Mouse (Mus musculus) neural tube, embryonic 12.5 days (tissue): ENCODE data around the gene Apoc1. TPM values are rescaled to one million over a fixed set of nuclear protein-coding genes. Genes with fewer than 3 reads are reported as not detected.

Experiments
- ATAC-seq: fragments of 200-750 bp; cut with Nextera tagmentation; 2 replicates; pipeline ENCODE4 v1.8.0; 2017; ENCODE audit warnings: low read depth, mild to moderate bottlenecking, moderate TSS enrichment, moderate library complexity; ENCODE audit not compliant: low FRiP score
- H3K27ac ChIP-seq: fragments of 300-500 bp; sonication (generic); 2 replicates; pipeline ENCODE4 v1.5.1; 2016
- H3K27me3 ChIP-seq: fragments of 300-500 bp; sonication (generic); replicated peaks from 2 replicates; pipeline ENCODE4 v1.6.1; 2016; ENCODE audit warnings: mild to moderate bottlenecking
- H3K36me3 ChIP-seq: fragments of 300-500 bp; sonication (generic); 2 replicates; pipeline ENCODE4 v1.6.1; 2016; ENCODE audit warnings: mild to moderate bottlenecking
- H3K4me1 ChIP-seq: fragments of 300-500 bp; sonication (generic); 2 replicates; pipeline ENCODE4 v1.6.1; 2016
- H3K4me2 ChIP-seq: fragments of 300-500 bp; sonication (generic); replicated peaks from 2 replicates; pipeline ENCODE4 v1.6.1; 2016; ENCODE audit warnings: mild to moderate bottlenecking
- H3K4me3 ChIP-seq: fragments of 300-500 bp; sonication (generic); 2 replicates; pipeline ENCODE4 v1.5.1; 2016
- H3K9ac ChIP-seq: fragments of 300-500 bp; sonication (generic); 2 replicates; pipeline ENCODE4 v1.6.1; 2016; ENCODE audit warnings: mild to moderate bottlenecking
- H3K9me3 ChIP-seq: fragments of 300-500 bp; sonication (generic); 2 replicates; pipeline ENCODE4 v1.6.1; 2016; ENCODE audit warnings: mild to moderate bottlenecking
- WGBS: fragments of 180-500 bp; shearing (Covaris S2); methylation state at CpG from one replicate; pipeline ENCODE4 v1.1.7; 2016; 5-methylcytosine and 5-hydroxymethylcytosine counted together
- polyA plus RNA-seq: library from polyadenylated mRNA; unstranded; fragments of >200 nt; fragmentation: Nextera tagmentation; extraction: Ambion mirVana; gene quantifications from 2 replicates; pipeline ENCODE4 v1.2.1, GENCODE M21; 2016

The Apoc1 gene
- polyA plus RNA-seq, 1 experiment from 2014 or later, result 4.9 TPM

GRCm38 (mm10) chr7:19676662-19677061, 15.8 kb downstream of the Apoc1 start:
- H3K27me3 ChIP-seq, result no peaks in the 10 kb centered on the region
- H3K27ac ChIP-seq, result no peak overlapping the region
- no peak overlapping the region for H3K9ac ChIP-seq
- no peak overlapping the region for H3K4me2 ChIP-seq
- no peaks in the 10 kb centered on the region for H3K36me3 ChIP-seq
- no peaks in the 10 kb centered on the region for H3K9me3 ChIP-seq
- H3K4me3 ChIP-seq, result no peak overlapping the region
- WGBS, result 62% methylated on average over 1 of the region's 1 CpGs
- H3K4me1 ChIP-seq, result no peaks in the 10 kb centered on the region
- no peak for ATAC-seq

GRCm38 (mm10) chr7:19675824-19676223, 16.6 kb downstream of the Apoc1 start:
- Histone ChIP-seq H3K27me3 (no peaks in the 10 kb centered on the region), H3K9ac (no peak overlapping the region), H3K4me3 (no peak overlapping the region), H3K4me2 (no peak overlapping the region), H3K27ac (no peak overlapping the region), H3K9me3 (no peaks in the 10 kb centered on the region), H3K4me1 (no peaks in the 10 kb centered on the region), H3K36me3 (no peaks in the 10 kb centered on the region)
- WGBS, result 82% methylated on average over 10 of the region's 10 CpGs
- no peak for ATAC-seq

GRCm38 (mm10) chr7:19673083-19673699, 19.3 kb downstream of the Apoc1 start:
- Histone ChIP-seq H3K4me3 (no peak overlapping the region), H3K27me3 (no peaks in the 10 kb centered on the region), H3K9ac (no peak overlapping the region), H3K9me3 (no peaks in the 10 kb centered on the region), H3K27ac (no peak overlapping the region), H3K36me3 (no peaks in the 10 kb centered on the region), H3K4me1 (peaks cover 4% of the 10 kb centered on the region; the same call in 1 of the 2 replicates), H3K4me2 (no peak overlapping the region)
- ATAC-seq, result no peak
- WGBS, result 75% methylated on average over 14 of the region's 14 CpGs

GRCm38 (mm10) chr7:19671511-19671910, 20.9 kb downstream of the Apoc1 start:
- Histone ChIP-seq H3K27ac (no peak overlapping the region), H3K27me3 (no peaks in the 10 kb centered on the region), H3K9ac (no peak overlapping the region), H3K36me3 (no peaks in the 10 kb centered on the region), H3K4me3 (no peak overlapping the region), H3K4me2 (no peak overlapping the region), H3K4me1 (peaks cover 4% of the 10 kb centered on the region; the same call in 1 of the 2 replicates), H3K9me3 (no peaks in the 10 kb centered on the region)
- 76% methylated on average over 10 of the region's 10 CpGs for WGBS
- ATAC-seq, result no peak

- peak; percentile 59; the same call in 1 of the 2 replicates for ATAC-seq
- Histone ChIP-seq H3K4me3 (no peak overlapping the region), H3K4me1 (peaks cover 8% of the 10 kb centered on the region), H3K27ac (no peak overlapping the region), H3K9me3 (no peaks in the 10 kb centered on the region), H3K36me3 (no peaks in the 10 kb centered on the region), H3K9ac (0 out of 2 replicates have a peak overlapping the region, but pooled peaks have one; percentile 13), H3K4me2 (peak overlapping the region; percentile 37), H3K27me3 (no peaks in the 10 kb centered on the region)
- WGBS, result 8% methylated on average over 10 of the region's 10 CpGs
Observed at GRCm38 (mm10) chr7:19668947-19669721, 23.3 kb downstream of the Apoc1 start.

GRCm38 (mm10) chr7:19667434-19667833, 25.0 kb downstream of the Apoc1 start:
- no peak overlapping the region for H3K9ac ChIP-seq
- peaks cover 23% of the 10 kb centered on the region for H3K4me1 ChIP-seq
- no peak overlapping the region for H3K27ac ChIP-seq
- no peak overlapping the region for H3K4me3 ChIP-seq
- no peaks in the 10 kb centered on the region for H3K36me3 ChIP-seq
- ATAC-seq, result no peak
- H3K27me3 ChIP-seq, result no peaks in the 10 kb centered on the region
- no peaks in the 10 kb centered on the region for H3K9me3 ChIP-seq
- no peak overlapping the region for H3K4me2 ChIP-seq
- WGBS, result 84% methylated on average over 2 of the region's 2 CpGs

GRCm38 (mm10) chr7:19666750-19667149, 25.7 kb downstream of the Apoc1 start:
- WGBS, result 69% methylated on average over 3 of the region's 3 CpGs
- Histone ChIP-seq H3K27ac (no peak overlapping the region), H3K27me3 (no peaks in the 10 kb centered on the region), H3K4me2 (no peak overlapping the region), H3K4me1 (peaks cover 23% of the 10 kb centered on the region), H3K4me3 (no peak overlapping the region), H3K36me3 (0 out of 2 replicates have a peak, but pooled peaks cover 4% of the 10 kb centered on the region), H3K9me3 (no peaks in the 10 kb centered on the region), H3K9ac (no peak overlapping the region)
- no peak for ATAC-seq

GRCm38 (mm10) chr7:19664955-19665841, 27.3 kb downstream of the Apoc1 start, which contains the start of gene Clptm1:
Clptm1 (minus strand) TSS chr7:19665033.
- Histone ChIP-seq H3K9ac (peak within 1 kb of the TSS; percentile 94), H3K36me3 (0 out of 2 replicates have a peak, but pooled peaks cover 6% of the 10 kb centered on the region), H3K4me1 (peaks cover 23% of the 10 kb centered on the region), H3K27me3 (no peaks in the 10 kb centered on the region), H3K4me3 (peak within 1 kb of the TSS; percentile 95), H3K9me3 (no peaks in the 10 kb centered on the region), H3K27ac (peak within 1 kb of the TSS; percentile 58), H3K4me2 (peak within 1 kb of the TSS; percentile 71)
- under 1% methylated on average over 63 of the region's 63 CpGs for WGBS
- ATAC-seq, result peak; percentile 88

GRCm38 (mm10) chr7:19664455-19664954, 28.0 kb downstream of the Apoc1 start:
- Histone ChIP-seq H3K36me3 (peaks cover 8% of the 10 kb centered on the region), H3K4me3 (peak overlapping the region; percentile 95), H3K4me1 (peaks cover 23% of the 10 kb centered on the region), H3K27me3 (no peaks in the 10 kb centered on the region), H3K27ac (0 out of 2 replicates have a peak overlapping the region, but pooled peaks have one; percentile 23), H3K9ac (peak overlapping the region; percentile 94), H3K9me3 (no peaks in the 10 kb centered on the region), H3K4me2 (peak overlapping the region; percentile 71)
- WGBS, result under 1% methylated on average over 37 of the region's 37 CpGs
- peak; percentile 55 for ATAC-seq

- no peak for ATAC-seq
- H3K4me1 ChIP-seq, result peaks cover 20% of the 10 kb centered on the region
- H3K27me3 ChIP-seq, result no peaks in the 10 kb centered on the region
- peaks cover 8% of the 10 kb centered on the region for H3K36me3 ChIP-seq
- H3K4me2 ChIP-seq, result peak overlapping the region; percentile 71
- peak overlapping the region; percentile 95 for H3K4me3 ChIP-seq
- no peak overlapping the region for H3K27ac ChIP-seq
- peak overlapping the region; percentile 94 for H3K9ac ChIP-seq
- WGBS, result 15% methylated on average over 8 of the region's 8 CpGs
- no peaks in the 10 kb centered on the region for H3K9me3 ChIP-seq
Observed at GRCm38 (mm10) chr7:19663940-19664339, 28.5 kb downstream of the Apoc1 start.

GRCm38 (mm10) chr7:19652614-19653013, 39.8 kb downstream of the Apoc1 start:
- Histone ChIP-seq H3K27ac (no peak overlapping the region), H3K4me2 (no peak overlapping the region), H3K4me1 (no peaks in the 10 kb centered on the region), H3K36me3 (peaks cover 72% of the 10 kb centered on the region), H3K9me3 (no peaks in the 10 kb centered on the region), H3K9ac (no peak overlapping the region), H3K27me3 (no peaks in the 10 kb centered on the region), H3K4me3 (no peak overlapping the region)
- no peak for ATAC-seq
- WGBS, result 94% methylated on average over 2 of the region's 2 CpGs
